Mouse (Mus musculus) CH12.LX (cell line): Measurements from ENCODE around the gene Cradd.

Source experiments
- CTCF ChIP-seq, 2 experiments: IDR thresholded peaks in 1 of 2; conservative IDR thresholded peaks in 1 of 2; 2 replicates each; pipeline ENCODE4 v1.5.1; 2011 to 2012; ENCODE audit warnings: low read depth in 2 of 2, low read length in 2 of 2, improper control_type of control experiment in 1 of 2, inconsistent platforms in 1 of 2, mild to moderate bottlenecking in 1 of 2, moderate library complexity in 1 of 2
- E2F4 ChIP-seq: IDR thresholded peaks from 2 replicates; pipeline ENCODE4 v1.6.1; 2011; ENCODE audit warnings: low read depth, low read length, improper control_type of control experiment; ENCODE audit not compliant: insufficient replicate concordance
- ELF1 ChIP-seq: IDR thresholded peaks from 2 replicates; pipeline ENCODE4 v1.6.1; 2014; ENCODE audit warnings: low read depth, mild to moderate bottlenecking, inconsistent platforms, low read length, improper control_type of control experiment
- ETS1 ChIP-seq: conservative IDR thresholded peaks from 2 replicates; pipeline ENCODE4 v1.6.1; 2012; ENCODE audit warnings: low read depth, mild to moderate bottlenecking, inconsistent platforms, low read length, improper control_type of control experiment, moderate library complexity
- HCFC1 ChIP-seq: IDR thresholded peaks from 2 replicates; pipeline ENCODE4 v1.6.1; 2012; ENCODE audit warnings: low read depth, mild to moderate bottlenecking, inconsistent platforms, low read length, improper control_type of control experiment
- JUND ChIP-seq: conservative IDR thresholded peaks from 2 replicates; pipeline ENCODE4 v1.6.1; 2011; ENCODE audit warnings: low read depth, low read length, improper control_type of control experiment
- MAFK ChIP-seq: IDR thresholded peaks from 2 replicates; pipeline ENCODE4 v1.6.1; 2011; ENCODE audit warnings: low read length, improper control_type of control experiment; ENCODE audit not compliant: insufficient replicate concordance
- PAX5 ChIP-seq: IDR thresholded peaks from 2 replicates; pipeline ENCODE4 v1.6.1; 2012; ENCODE audit warnings: low read length, inconsistent platforms, mixed read lengths
- POLR2A ChIP-seq: IDR thresholded peaks from 2 replicates; pipeline ENCODE4 v1.6.1; 2011; ENCODE audit warnings: low read depth, mild to moderate bottlenecking, improper control_type of control experiment, low read length
- TBP ChIP-seq: conservative IDR thresholded peaks from 2 replicates; pipeline ENCODE4 v1.6.1; 2011; ENCODE audit warnings: low read depth, low read length, improper control_type of control experiment
- TCF12 ChIP-seq: IDR thresholded peaks from 2 replicates; pipeline ENCODE4 v1.6.1; 2014; ENCODE audit warnings: low read depth, mild to moderate bottlenecking, inconsistent platforms, low read length, improper control_type of control experiment
- ZMIZ1 ChIP-seq: IDR thresholded peaks from 2 replicates; pipeline ENCODE4 v1.6.1; 2012; ENCODE audit warnings: low read depth, mild to moderate bottlenecking, inconsistent platforms, low read length, improper control_type of control experiment

DNA sequence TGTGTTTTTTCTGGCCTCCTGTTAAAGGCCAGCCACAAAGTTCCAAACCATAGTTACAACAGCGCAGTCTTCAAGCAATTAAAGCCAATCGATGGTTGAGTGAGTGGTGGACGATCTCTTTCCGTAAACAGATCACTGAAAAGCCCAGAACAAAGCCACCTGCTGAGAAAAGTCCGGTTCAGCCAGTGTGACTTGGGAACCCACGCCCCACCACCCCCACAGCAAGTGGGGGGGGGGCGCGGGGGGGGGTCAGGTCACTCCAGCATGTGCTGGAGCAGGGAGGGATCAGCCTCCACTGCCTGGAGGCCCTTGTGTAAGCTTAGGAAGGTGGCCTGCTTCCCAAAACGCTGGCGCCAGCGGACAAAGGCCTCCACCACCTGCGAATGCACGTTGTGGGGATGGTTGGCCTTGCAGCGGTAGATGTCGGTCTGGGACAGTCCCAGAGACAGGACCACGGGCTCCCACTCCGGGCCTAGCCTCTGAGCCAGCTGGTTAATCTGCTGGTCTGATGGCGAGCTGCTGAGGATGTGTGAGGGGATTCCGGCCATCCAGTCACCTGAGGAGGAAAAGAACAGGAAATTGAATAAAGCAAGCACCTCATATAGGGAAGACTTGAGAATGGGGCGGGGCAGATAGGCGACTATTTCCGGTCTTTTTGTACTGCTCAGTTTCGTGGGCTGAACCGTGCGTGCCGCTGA is 148.4 kb downstream of the Cradd start:
- TF ChIP-seq CTCF (conservative IDR thresholded peaks at IDR 0.05 in 1 of 2, IDR thresholded peaks at IDR 0.05 in 1 of 2; ENCODE audit: low read depth in 2 of 2, low read length in 2 of 2) (no peak), E2F4 (no peak), MAFK (no peak), JUND (no peak), ZMIZ1 (no peak), POLR2A (no peak), TBP (no peak), HCFC1 (no peak), TCF12 (no peak), ETS1 (no peak), ELF1 (no peak), PAX5 (no peak)
